Mouse (Mus musculus) embryonic facial prominence, embryonic 11.5 days (tissue): ENCODE measurements around the gene Slc41a3. TPM values are rescaled to one million over a fixed set of nuclear protein-coding genes. Genes with fewer than 3 reads are reported as not detected.

Source experiments
- ATAC-seq: fragments of 200-750 bp; cut with Nextera tagmentation; replicated peaks from 2 replicates; pipeline ENCODE4 v1.8.0; 2017; ENCODE audit warnings: low read depth; ENCODE audit not compliant: insufficient number of reproducible peaks, low FRiP score, low TSS enrichment
- DNase-seq: peaks from one replicate; pipeline ENCODE4 v3.0.0-alpha.2; 2015; ENCODE audit warnings: low spot score
- H3K27ac ChIP-seq: fragments of 300-500 bp; sonication (generic); replicated peaks from 2 replicates; pipeline ENCODE4 v1.5.1; 2014; ENCODE audit warnings: mild to moderate bottlenecking, low read depth, low read length, control low read depth
- H3K27me3 ChIP-seq: fragments of 300-500 bp; sonication (generic); 2 replicates; pipeline ENCODE4 v1.6.1; 2014; ENCODE audit warnings: mild to moderate bottlenecking, low read length, moderate library complexity, mixed read lengths; ENCODE audit not compliant: control insufficient read depth, insufficient read depth
- H3K36me3 ChIP-seq: fragments of 300-500 bp; sonication (generic); replicated peaks from 2 replicates; pipeline ENCODE4 v1.6.1; 2014; ENCODE audit warnings: low read depth, mild to moderate bottlenecking, low read length, moderate library complexity, mixed read lengths; ENCODE audit not compliant: control insufficient read depth, insufficient read depth
- H3K4me1 ChIP-seq: fragments of 300-500 bp; sonication (generic); 2 replicates; pipeline ENCODE4 v1.6.1; 2014; ENCODE audit warnings: low read length, mixed read lengths; ENCODE audit not compliant: control insufficient read depth, insufficient read depth
- H3K4me2 ChIP-seq: fragments of 300-500 bp; sonication (generic); 2 replicates; pipeline ENCODE4 v1.6.1; 2014; ENCODE audit warnings: low read depth, mild to moderate bottlenecking, control low read depth, low read length, moderate library complexity
- H3K4me3 ChIP-seq: fragments of 300-500 bp; sonication (generic); 2 replicates; pipeline ENCODE4 v1.5.1; 2014; ENCODE audit warnings: low read depth, low read length, control low read depth
- H3K9ac ChIP-seq: fragments of 300-500 bp; sonication (generic); replicated peaks from 2 replicates; pipeline ENCODE4 v1.6.1; 2014; ENCODE audit warnings: mild to moderate bottlenecking, control low read depth, low read length
- H3K9me3 ChIP-seq: fragments of 300-500 bp; sonication (generic); replicated peaks from 2 replicates; pipeline ENCODE4 v1.6.1; 2016; ENCODE audit warnings: mild to moderate bottlenecking, low read length, inconsistent platforms, mixed read lengths; ENCODE audit not compliant: control insufficient read depth
- WGBS: fragments of 180-500 bp; shearing (Covaris S2); extraction: QIAGEN DNeasy Blood & Tissue Kit; methylation state at CpG from one replicate; pipeline ENCODE4 v1.1.7; 2014; 5-methylcytosine and 5-hydroxymethylcytosine counted together
- polyA plus RNA-seq: library from polyadenylated mRNA; unstranded; fragments of >200 nt; fragmentation: Nextera tagmentation; extraction: Ambion mirVana; gene quantifications from 2 replicates; pipeline ENCODE4 v1.2.1, GENCODE M21; 2014

The Slc41a3 gene
- polyA plus RNA-seq, 1 experiment from 2014 or later = 2.5 TPM

DNA sequence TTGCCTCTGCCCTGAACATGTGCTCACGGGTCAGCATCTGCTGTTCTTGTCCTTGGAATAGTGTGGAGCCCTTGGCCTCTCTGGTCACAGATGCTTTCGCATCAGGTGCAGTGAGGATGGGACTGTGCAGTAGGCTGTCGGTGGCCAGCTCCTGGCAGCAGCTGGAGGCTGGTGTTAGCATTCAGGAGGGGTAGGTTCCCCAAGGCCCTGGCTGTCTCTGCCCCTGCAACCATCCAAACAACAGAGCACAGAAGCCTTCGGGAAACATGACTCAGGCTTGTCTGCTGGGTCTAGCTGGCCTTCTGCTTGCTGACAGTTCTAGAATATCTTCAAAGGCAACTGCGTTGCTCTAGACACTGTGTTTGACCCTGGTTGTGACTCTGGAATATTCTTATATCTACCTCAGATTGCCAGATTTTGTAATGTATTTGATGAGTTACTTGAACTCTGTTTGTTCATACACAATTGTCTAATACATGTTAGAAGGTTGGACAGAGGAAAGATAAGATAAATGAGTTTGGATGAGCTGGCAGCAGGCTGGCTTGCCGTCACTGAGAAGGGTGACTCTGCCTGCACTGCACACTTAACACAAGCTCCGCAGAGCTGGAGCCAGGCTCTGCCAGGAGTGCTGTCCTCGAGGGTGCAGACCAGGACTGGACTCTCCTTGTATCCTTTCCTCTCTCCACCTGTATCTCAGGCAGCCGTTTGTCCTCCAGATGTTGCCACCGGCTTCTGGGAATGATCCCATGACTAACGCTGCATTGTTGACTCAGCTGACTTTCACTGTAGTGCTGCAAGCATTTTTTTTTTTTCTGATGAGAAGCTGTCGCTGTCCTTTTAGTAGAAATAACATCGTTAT, 38.9 kb upstream of the Slc41a3 start:
- Histone ChIP-seq H3K9ac (no peak overlapping the region), H3K27me3 (no peaks in the 10 kb centered on the region), H3K9me3 (no peaks in the 10 kb centered on the region), H3K4me1 (no peaks in the 10 kb centered on the region), H3K27ac (no peak overlapping the region), H3K4me3 (no peak overlapping the region), H3K4me2 (no peak overlapping the region), H3K36me3 (no peaks in the 10 kb centered on the region)
- ATAC-seq = no peak
- no peak for DNase-seq
- WGBS = 64% methylated on average over 13 of the region's 13 CpGs

- no peaks in the 10 kb centered on the region for H3K4me1 ChIP-seq
- no peak overlapping the region for H3K9ac ChIP-seq
- H3K9me3 ChIP-seq = no peaks in the 10 kb centered on the region
- H3K36me3 ChIP-seq = no peaks in the 10 kb centered on the region
- no peak overlapping the region for H3K27ac ChIP-seq
- H3K4me3 ChIP-seq = no peak overlapping the region
- no peaks in the 10 kb centered on the region for H3K27me3 ChIP-seq
- 94% methylated on average over 3 of the region's 3 CpGs for WGBS
- DNase-seq = no peak
- ATAC-seq = no peak
- no peak overlapping the region for H3K4me2 ChIP-seq
These were observed 37.0 kb upstream of the Slc41a3 start for GRCm38 (mm10) chr6:90567486-90567885.

DNA sequence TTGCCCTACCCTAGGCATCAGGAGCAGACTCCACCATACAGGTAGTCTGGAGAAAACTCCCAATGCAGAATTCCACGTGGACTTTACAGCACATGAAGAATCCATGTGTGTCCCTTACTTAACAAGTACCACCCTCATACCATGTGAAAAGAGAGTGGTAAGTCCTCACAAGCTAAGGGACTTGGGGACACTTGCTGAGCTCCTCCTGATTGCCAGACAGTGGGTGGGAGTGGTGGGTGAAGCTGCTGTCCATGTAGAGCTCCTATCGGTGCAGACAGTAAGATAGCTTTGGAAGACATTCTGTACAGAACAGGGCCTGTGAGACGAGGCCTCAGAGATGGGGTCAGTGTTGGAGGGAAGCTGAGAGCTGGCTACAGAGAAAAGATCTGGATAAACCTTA, 36.6 kb upstream of the Slc41a3 start:
- no peaks in the 10 kb centered on the region for H3K9me3 ChIP-seq
- 83% methylated on average over 3 of the region's 3 CpGs for WGBS
- DNase-seq = no peak
- H3K4me3 ChIP-seq = no peak overlapping the region
- ATAC-seq = no peak
- no peak overlapping the region for H3K4me2 ChIP-seq
- H3K9ac ChIP-seq = no peak overlapping the region
- H3K36me3 ChIP-seq = no peaks in the 10 kb centered on the region
- H3K27ac ChIP-seq = no peak overlapping the region
- H3K27me3 ChIP-seq = no peaks in the 10 kb centered on the region
- H3K4me1 ChIP-seq = no peaks in the 10 kb centered on the region

GRCm38 (mm10) chr6:90568721-90569120, 35.8 kb upstream of the Slc41a3 start:
- no peaks in the 10 kb centered on the region for H3K27me3 ChIP-seq
- no peaks in the 10 kb centered on the region for H3K9me3 ChIP-seq
- H3K27ac ChIP-seq = no peak overlapping the region
- no peak overlapping the region for H3K4me2 ChIP-seq
- no peak overlapping the region for H3K4me3 ChIP-seq
- ATAC-seq (no peak), DNase-seq (no peak)
- no peaks in the 10 kb centered on the region for H3K4me1 ChIP-seq
- WGBS = 77% methylated on average over 4 of the region's 4 CpGs
- no peaks in the 10 kb centered on the region for H3K36me3 ChIP-seq
- H3K9ac ChIP-seq = no peak overlapping the region

DNA sequence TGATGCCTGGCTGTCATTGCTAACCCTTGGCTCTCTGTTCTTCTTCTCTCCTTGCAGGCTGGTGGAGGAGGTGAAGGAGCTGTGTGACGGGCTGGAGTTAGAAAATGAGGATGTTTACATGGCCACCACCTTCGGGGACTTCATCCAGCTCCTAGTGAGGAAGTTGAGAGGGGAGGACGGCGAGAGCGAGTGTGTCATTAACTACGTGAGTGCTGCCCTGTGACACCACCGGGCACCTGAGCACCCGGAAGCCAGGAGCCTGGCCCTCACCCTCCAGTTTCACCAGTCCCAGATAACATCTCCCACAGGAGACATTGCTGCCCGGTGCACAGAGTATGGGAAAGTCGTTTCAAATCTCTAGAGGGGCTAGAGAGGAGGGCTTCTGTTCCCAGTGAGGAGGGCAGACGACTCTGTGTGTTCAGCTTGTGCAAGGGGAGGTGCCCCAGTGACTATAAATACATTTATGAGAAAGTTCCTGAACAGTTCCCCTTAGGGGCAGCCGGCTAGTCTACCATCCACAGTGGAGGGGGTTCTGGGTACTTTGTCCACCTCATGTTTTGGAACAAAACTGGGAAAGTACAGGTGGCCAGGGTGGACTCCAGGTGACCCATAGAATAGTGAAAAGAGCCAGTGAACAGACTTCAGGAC, 34.7 kb upstream of the Slc41a3 start:
- no peaks in the 10 kb centered on the region for H3K4me1 ChIP-seq
- ATAC-seq (no peak), DNase-seq (no peak)
- no peak overlapping the region for H3K4me3 ChIP-seq
- no peaks in the 10 kb centered on the region for H3K36me3 ChIP-seq
- no peak overlapping the region for H3K9ac ChIP-seq
- no peak overlapping the region for H3K4me2 ChIP-seq
- H3K9me3 ChIP-seq = no peaks in the 10 kb centered on the region
- no peak overlapping the region for H3K27ac ChIP-seq
- WGBS = 62% methylated on average over 12 of the region's 12 CpGs
- no peaks in the 10 kb centered on the region for H3K27me3 ChIP-seq

- Histone ChIP-seq H3K27ac (no peak overlapping the region), H3K36me3 (no peaks in the 10 kb centered on the region), H3K4me1 (no peaks in the 10 kb centered on the region), H3K9ac (no peak overlapping the region), H3K4me2 (no peak overlapping the region), H3K9me3 (no peaks in the 10 kb centered on the region), H3K4me3 (no peak overlapping the region), H3K27me3 (no peaks in the 10 kb centered on the region)
- DNase-seq (no peak), ATAC-seq (no peak)
- 86% methylated on average over 8 of the region's 8 CpGs for WGBS
These were observed 34.1 kb upstream of the Slc41a3 start for GRCm38 (mm10) chr6:90570392-90570791.

DNA sequence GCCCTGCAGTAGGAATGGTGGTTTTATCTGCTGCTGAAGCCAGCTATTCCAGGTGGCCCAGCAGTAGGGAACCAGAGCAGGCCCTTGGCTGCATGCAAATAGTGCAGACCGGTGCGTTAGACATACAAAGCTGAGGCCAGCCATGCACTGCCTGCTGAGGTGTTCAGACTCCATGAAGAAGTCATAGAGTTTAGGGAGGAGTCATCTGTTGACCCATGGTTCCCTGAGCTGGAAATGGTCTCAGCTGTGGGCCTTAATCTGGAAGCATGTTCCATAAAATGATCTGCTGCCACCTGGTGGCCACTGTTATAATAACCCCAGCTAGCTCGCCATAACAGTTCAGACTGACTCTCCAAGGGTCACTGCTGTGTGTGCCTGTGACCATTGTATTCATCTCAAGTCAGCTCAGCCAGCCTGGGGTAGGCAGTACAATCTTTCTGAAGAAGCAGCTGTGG, 29.2 kb upstream of the Slc41a3 start:
- no peaks in the 10 kb centered on the region for H3K4me1 ChIP-seq
- H3K9me3 ChIP-seq = no peaks in the 10 kb centered on the region
- no peak overlapping the region for H3K4me2 ChIP-seq
- ATAC-seq (peak; percentile 63), DNase-seq (peak; percentile 89)
- H3K9ac ChIP-seq = no peak overlapping the region
- no peaks in the 10 kb centered on the region for H3K36me3 ChIP-seq
- 36% methylated on average over 3 of the region's 3 CpGs for WGBS
- no peaks in the 10 kb centered on the region for H3K27me3 ChIP-seq
- no peak overlapping the region for H3K27ac ChIP-seq
- H3K4me3 ChIP-seq = no peak overlapping the region

GRCm38 (mm10) chr6:90578174-90578573, 26.4 kb upstream of the Slc41a3 start:
- DNase-seq (no peak), ATAC-seq (no peak)
- Histone ChIP-seq H3K9me3 (no peaks in the 10 kb centered on the region), H3K9ac (no peak overlapping the region), H3K4me2 (no peak overlapping the region), H3K36me3 (no peaks in the 10 kb centered on the region), H3K4me3 (no peak overlapping the region), H3K27ac (no peak overlapping the region), H3K4me1 (no peaks in the 10 kb centered on the region), H3K27me3 (no peaks in the 10 kb centered on the region)
- 51% methylated on average over 3 of the region's 3 CpGs for WGBS
